Mouse (Mus musculus) MEL (cell line): ENCODE results near the gene Larp4b. TPM values are rescaled to one million over a fixed set of nuclear protein-coding genes. Genes with fewer than 3 reads are reported as not detected.
"Not testable (repeated sequence)": the region's sequence is repeated elsewhere in the genome, so short reads cannot be mapped to it uniquely, and the experiment has no call there.

Experiments used
- DNase-seq: peaks from one replicate; pipeline ENCODE4 v3.0.0; 2011; ENCODE audit warnings: low read depth, low spot score
- H3K27ac ChIP-seq: 2 replicates; pipeline ENCODE4 v1.5.1; 2012; ENCODE audit warnings: low read depth, mild to moderate bottlenecking, control low read depth, low read length, moderate library complexity; ENCODE audit not compliant: control insufficient read depth
- H3K27me3 ChIP-seq, 2 experiments: fragments of 150-350 bp in 1 of 2; sonication (generic) in 1 of 2; 2 replicates each; pipeline ENCODE4 v1.6.1; 2012; ENCODE audit warnings: low read length in 2 of 2, mild to moderate bottlenecking in 2 of 2, improper control_type of control experiment in 1 of 2, moderate library complexity in 1 of 2; ENCODE audit not compliant: insufficient read depth in 2 of 2, control insufficient read depth in 1 of 2
- H3K36me3 ChIP-seq, 2 experiments: 2 replicates each; pipeline ENCODE4 v1.6.1; 2012 to 2014; ENCODE audit warnings: low read length in 2 of 2, improper control_type of control experiment in 1 of 2, inconsistent platforms in 1 of 2, mild to moderate bottlenecking in 1 of 2; ENCODE audit not compliant: insufficient read depth in 2 of 2, control insufficient read depth in 1 of 2
- H3K4me1 ChIP-seq, 2 experiments: fragments of 150-350 bp in 1 of 2; sonication (generic) in 1 of 2; 2 replicates each; pipeline ENCODE4 v1.6.1; 2012; ENCODE audit warnings: low read length in 2 of 2, improper control_type of control experiment in 1 of 2, mild to moderate bottlenecking in 1 of 2; ENCODE audit not compliant: insufficient read depth in 2 of 2, control insufficient read depth in 1 of 2
- H3K4me3 ChIP-seq, 2 experiments: fragments of 150-350 bp in 1 of 2; sonication (generic) in 1 of 2; 2 replicates each; pipeline ENCODE4 v1.5.1; 2012; ENCODE audit warnings: low read depth in 2 of 2, low read length in 2 of 2, mild to moderate bottlenecking in 2 of 2, moderate library complexity in 2 of 2, control low read depth in 1 of 2, improper control_type of control experiment in 1 of 2; ENCODE audit not compliant: control insufficient read depth in 1 of 2, insufficient read depth in 1 of 2
- H3K79me2 ChIP-seq: 2 replicates; pipeline ENCODE4 v1.6.1; 2012; ENCODE audit warnings: mild to moderate bottlenecking, low read length, moderate library complexity; ENCODE audit not compliant: control insufficient read depth, poor library complexity, insufficient read depth
- H3K9ac ChIP-seq: 2 replicates; pipeline ENCODE4 v1.6.1; 2012; ENCODE audit warnings: low read depth, mild to moderate bottlenecking, control low read depth, low read length, moderate library complexity; ENCODE audit not compliant: control insufficient read depth, poor library complexity, severe bottlenecking
- H3K9me3 ChIP-seq: fragments of 150-350 bp; sonication (generic); replicated peaks from 2 replicates; pipeline ENCODE4 v1.6.1; 2012; ENCODE audit warnings: mild to moderate bottlenecking, low read length, improper control_type of control experiment, moderate library complexity; ENCODE audit not compliant: insufficient read depth
- BHLHE40 ChIP-seq: IDR thresholded peaks from 2 replicates; pipeline ENCODE4 v1.6.1; 2012; ENCODE audit warnings: low read depth, mild to moderate bottlenecking, inconsistent platforms, low read length, improper control_type of control experiment, borderline replicate concordance
- CTCF ChIP-seq, 3 experiments: IDR thresholded peaks in 2 of 3; conservative IDR thresholded peaks in 1 of 3; 2 replicates each; pipeline ENCODE4 v1.5.1; 2011 to 2012; ENCODE audit warnings: low read length in 3 of 3, low read depth in 2 of 3, mild to moderate bottlenecking in 2 of 3, improper control_type of control experiment in 1 of 3, inconsistent platforms in 1 of 3, mixed read lengths in 1 of 3, moderate library complexity in 1 of 3; ENCODE audit not compliant: control insufficient read depth in 1 of 3, insufficient read depth in 1 of 3, poor library complexity in 1 of 3, severe bottlenecking in 1 of 3
- E2F4 ChIP-seq: IDR thresholded peaks from 2 replicates; pipeline ENCODE4 v1.6.1; 2011; ENCODE audit warnings: low read depth, low read length, improper control_type of control experiment, borderline replicate concordance
- ELF1 ChIP-seq: IDR thresholded peaks from 2 replicates; pipeline ENCODE4 v1.6.1; 2014; ENCODE audit warnings: low read depth, mild to moderate bottlenecking, inconsistent platforms, low read length, improper control_type of control experiment, moderate library complexity
- GATA1 ChIP-seq: IDR thresholded peaks from 2 replicates; pipeline ENCODE4 v1.6.1; 2011; ENCODE audit warnings: low read depth, low read length, improper control_type of control experiment
- KAT2A ChIP-seq: conservative IDR thresholded peaks from 2 replicates; pipeline ENCODE4 v1.6.1; 2012; ENCODE audit warnings: low read depth, low read length, improper control_type of control experiment, inconsistent platforms
- MAFK ChIP-seq: IDR thresholded peaks from 2 replicates; pipeline ENCODE4 v1.6.1; 2011; ENCODE audit warnings: low read depth, mild to moderate bottlenecking, low read length, improper control_type of control experiment, borderline replicate concordance
- MAZ ChIP-seq: IDR thresholded peaks from 2 replicates; pipeline ENCODE4 v1.6.1; 2012; ENCODE audit warnings: low read depth, mild to moderate bottlenecking, inconsistent platforms, low read length, improper control_type of control experiment
- MXI1 ChIP-seq: IDR thresholded peaks from 2 replicates; pipeline ENCODE4 v1.6.1; 2011; ENCODE audit warnings: mild to moderate bottlenecking, low read depth, low read length, improper control_type of control experiment
- MYC ChIP-seq: IDR thresholded peaks from 2 replicates; pipeline ENCODE4 v1.6.1; 2011; ENCODE audit warnings: low read depth, mild to moderate bottlenecking, low read length, improper control_type of control experiment, moderate library complexity
- POLR2AphosphoS2 ChIP-seq: IDR thresholded peaks from 2 replicates; pipeline ENCODE4 v1.6.1; 2011; ENCODE audit warnings: low read length, improper control_type of control experiment
- RCOR1 ChIP-seq: IDR thresholded peaks from 2 replicates; pipeline ENCODE4 v1.6.1; 2012; ENCODE audit warnings: low read depth, mild to moderate bottlenecking, inconsistent platforms, low read length, improper control_type of control experiment
- UBTF ChIP-seq: IDR thresholded peaks from 2 replicates; pipeline ENCODE4 v1.6.1; 2012; ENCODE audit warnings: low read depth, mild to moderate bottlenecking, inconsistent platforms, low read length, improper control_type of control experiment, moderate library complexity, borderline replicate concordance; ENCODE audit not compliant: insufficient read depth
- ZMIZ1 ChIP-seq: IDR thresholded peaks from 2 replicates; pipeline ENCODE4 v1.6.1; 2012; ENCODE audit warnings: low read depth, mild to moderate bottlenecking, inconsistent platforms, low read length, improper control_type of control experiment, moderate library complexity
- ZNF384 ChIP-seq: IDR thresholded peaks from 2 replicates; pipeline ENCODE4 v1.6.1; 2012; ENCODE audit warnings: low read depth, mild to moderate bottlenecking, inconsistent platforms, low read length, improper control_type of control experiment
- polyA plus RNA-seq, 2 experiments: library from polyadenylated mRNA; stranded (reverse) in 1 of 2; unstranded in 1 of 2; fragments of >175 nt in 1 of 2; fragments of >200 nt in 1 of 2; gene quantifications; 2 replicates each; pipeline versions ENCODE4 v1.2.1 to v1.2.4; 2012; ENCODE audit warnings: low replicate concordance in 2 of 2, low read depth in 1 of 2; ENCODE audit not compliant: insufficient read length in 2 of 2, insufficient read depth in 1 of 2, missing spikeins in 1 of 2
- total RNA-seq: library from RNA; depleted of rRNA; stranded (reverse); fragments of 300-350 nt; gene quantifications from 2 replicates; pipeline ENCODE4 v1.2.3, GENCODE M21; 2012

Gene Larp4b
- total and polyA plus RNA-seq, 3 experiments, result 57.7 to 340 (median 67.0) TPM

- TF ChIP-seq MXI1 (peak; percentile 67), CTCF (IDR thresholded peaks at IDR 0.05 in 2 of 3, conservative IDR thresholded peaks at IDR 0.05 in 1 of 3; ENCODE audit: control insufficient read depth in 1 of 3, insufficient read depth in 1 of 3, low read depth in 2 of 3, low read length in 3 of 3, poor library complexity in 1 of 3, severe bottlenecking in 1 of 3) (no peak), POLR2AphosphoS2 (peak; percentile 74; the same call in 1 of the 2 replicates), E2F4 (peak; percentile 81; the same call in 1 of the 2 replicates), ELF1 (peak; percentile 85)
These were observed at the start of gene Larp4b (continued) for GRCm38 (mm10) chr13:9093316-9094155.

DNA sequence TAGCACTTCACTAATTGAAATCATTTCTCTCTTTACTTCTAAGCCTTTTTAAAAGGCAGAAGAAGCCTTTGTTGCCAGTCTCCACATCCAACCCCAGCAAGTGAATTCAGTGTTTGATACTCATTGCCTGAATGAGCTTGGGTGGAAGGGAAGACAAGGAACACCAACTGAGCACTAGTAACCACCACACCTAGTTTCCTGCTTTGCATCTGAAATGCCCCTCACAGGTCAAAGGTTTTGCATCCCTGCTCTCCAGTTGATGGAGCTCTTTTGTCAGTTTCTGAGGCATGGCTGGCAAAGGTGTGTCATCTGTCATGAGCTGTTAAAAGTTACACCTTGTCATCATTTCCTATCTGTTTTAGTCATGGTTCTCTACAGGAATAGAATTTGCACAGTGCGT is 49.0 kb upstream of the Larp4b start:
- Histone ChIP-seq H3K79me2 (no peaks in the 10 kb centered on the region), H3K9ac (no peak overlapping the region), H3K4me3 (no peak overlapping the region), H3K27ac (no peak overlapping the region), H3K4me1 (no peaks in the 10 kb centered on the region), H3K9me3 (no peaks in the 10 kb centered on the region), H3K27me3 (no peaks in the 10 kb centered on the region; a peak in 1 of 4 replicates), H3K36me3 (no peaks in the 10 kb centered on the region; a peak in 1 of 4 replicates)
- no peak for DNase-seq
- TF ChIP-seq ZMIZ1 (no peak), UBTF (no peak), ZNF384 (no peak), BHLHE40 (no peak), RCOR1 (no peak), MAZ (no peak), MAFK (no peak), E2F4 (no peak), MYC (no peak), GATA1 (no peak), KAT2A (no peak)

- peak; percentile 50 for DNase-seq
- Histone ChIP-seq H3K4me1 (peaks cover 0 to 12% of the 10 kb centered on the region in 2 experiments; a peak in 2 of 4 replicates), H3K4me3 (peak overlapping the region; percentile 29 to 31; a peak in 3 of 4 replicates), H3K9ac (peak overlapping the region; percentile 14), H3K36me3 (peaks cover 0 to 10% of the 10 kb centered on the region in 2 experiments; a peak in 2 of 4 replicates)
- H3K27ac ChIP-seq, H3K9me3 ChIP-seq, H3K79me2 ChIP-seq, H3K27me3 ChIP-seq: not testable (repeated sequence)
These were observed 41.5 kb upstream of the Larp4b start for GRCm38 (mm10) chr13:9052049-9052691.
